Mouse (Mus musculus) liver, embryonic 16.5 days (tissue): ENCODE data around the gene Pttg1ip. TPM values are rescaled to one million over a fixed set of nuclear protein-coding genes. Genes with fewer than 3 reads are reported as not detected.

Experiments
- ATAC-seq: fragments of 200-750 bp; cut with Nextera tagmentation; 2 replicates; pipeline ENCODE4 v1.8.0; 2017; ENCODE audit warnings: low read depth, mild to moderate bottlenecking, moderate number of reproducible peaks, moderate library complexity
- H3K27ac ChIP-seq: fragments of 300-500 bp; sonication (generic); 2 replicates; pipeline ENCODE4 v1.5.1; 2014; ENCODE audit warnings: mild to moderate bottlenecking, low read length
- H3K27me3 ChIP-seq: fragments of 300-500 bp; sonication (generic); 2 replicates; pipeline ENCODE4 v1.6.1; 2014; ENCODE audit warnings: low read depth, low read length, mixed read lengths; ENCODE audit not compliant: control insufficient read depth, insufficient read depth
- H3K36me3 ChIP-seq: fragments of 300-500 bp; sonication (generic); 2 replicates; pipeline ENCODE4 v1.6.1; 2014; ENCODE audit warnings: mild to moderate bottlenecking; ENCODE audit not compliant: control insufficient read depth, insufficient read depth
- H3K4me1 ChIP-seq: fragments of 300-500 bp; sonication (generic); 2 replicates; pipeline ENCODE4 v1.6.1; 2014; ENCODE audit warnings: low read depth, low read length, mixed read lengths; ENCODE audit not compliant: control insufficient read depth
- H3K4me2 ChIP-seq: fragments of 300-500 bp; sonication (generic); 2 replicates; pipeline ENCODE4 v1.6.1; 2014; ENCODE audit warnings: low read depth, low read length, mixed read lengths
- H3K4me3 ChIP-seq: fragments of 300-500 bp; sonication (generic); 2 replicates; pipeline ENCODE4 v1.5.1; 2014; ENCODE audit warnings: low read depth, mild to moderate bottlenecking, low read length
- H3K9ac ChIP-seq: fragments of 300-500 bp; sonication (generic); 2 replicates; pipeline ENCODE4 v1.6.1; 2014; ENCODE audit warnings: low read depth, low read length
- H3K9me3 ChIP-seq: fragments of 300-500 bp; sonication (generic); replicated peaks from 2 replicates; pipeline ENCODE4 v1.6.1; 2016; ENCODE audit warnings: low read length; ENCODE audit not compliant: control insufficient read depth
- WGBS: fragments of 180-500 bp; shearing (Covaris S2); extraction: QIAGEN DNeasy Blood & Tissue Kit; methylation state at CpG from one replicate; pipeline ENCODE4 v1.1.7; 2014; ENCODE audit not compliant: insufficient replicate concordance; 5-methylcytosine and 5-hydroxymethylcytosine counted together
- polyA plus RNA-seq: library from polyadenylated mRNA; unstranded; fragments of >200 nt; fragmentation: Nextera tagmentation; extraction: Ambion mirVana; gene quantifications from 2 replicates; pipeline ENCODE4 v1.2.1, GENCODE M21; 2015

Pttg1ip gene
- polyA plus RNA-seq, 1 experiment from 2014 or later: 94.5 TPM

GRCm38 (mm10) chr10:77560090-77560489 lies 21.4 kb upstream of the Pttg1ip start:
- WGBS: 69% methylated on average over 11 of the region's 11 CpGs

GRCm38 (mm10) chr10:77560830-77561229 lies 20.7 kb upstream of the Pttg1ip start:
- no peak for ATAC-seq
- no peak overlapping the region for H3K4me3 ChIP-seq
- no peaks in the 10 kb centered on the region for H3K27me3 ChIP-seq
- no peak overlapping the region for H3K27ac ChIP-seq
- H3K36me3 ChIP-seq: no peaks in the 10 kb centered on the region
- WGBS: 71% methylated on average over 9 of the region's 9 CpGs
- H3K9me3 ChIP-seq: no peaks in the 10 kb centered on the region
- no peak overlapping the region for H3K9ac ChIP-seq
- H3K4me1 ChIP-seq: peaks cover 7% of the 10 kb centered on the region
- H3K4me2 ChIP-seq: no peak overlapping the region

More at GRCm38 (mm10) chr10:77560090-77560489, 21.4 kb upstream of the Pttg1ip start:
- H3K4me2 ChIP-seq: no peak overlapping the region
- H3K9ac ChIP-seq: no peak overlapping the region
- no peak overlapping the region for H3K27ac ChIP-seq
- no peak overlapping the region for H3K4me3 ChIP-seq
- no peaks in the 10 kb centered on the region for H3K36me3 ChIP-seq
- H3K4me1 ChIP-seq: peaks cover 7% of the 10 kb centered on the region
- ATAC-seq: no peak
- no peaks in the 10 kb centered on the region for H3K27me3 ChIP-seq
- no peaks in the 10 kb centered on the region for H3K9me3 ChIP-seq

GRCm38 (mm10) chr10:77561508-77561907 lies 20.0 kb upstream of the Pttg1ip start:
- H3K9ac ChIP-seq: no peak overlapping the region
- no peaks in the 10 kb centered on the region for H3K9me3 ChIP-seq
- H3K4me2 ChIP-seq: no peak overlapping the region
- no peaks in the 10 kb centered on the region for H3K36me3 ChIP-seq
- H3K4me1 ChIP-seq: peaks cover 7% of the 10 kb centered on the region
- no peak overlapping the region for H3K4me3 ChIP-seq
- H3K27me3 ChIP-seq: no peaks in the 10 kb centered on the region
- H3K27ac ChIP-seq: no peak overlapping the region
- ATAC-seq: 0 out of 2 replicates have a peak, but pooled peaks have one; percentile 31
- 44% methylated on average over 2 of the region's 2 CpGs for WGBS

- no peak overlapping the region for H3K9ac ChIP-seq
- H3K4me3 ChIP-seq: no peak overlapping the region
- peaks cover 7% of the 10 kb centered on the region for H3K4me1 ChIP-seq
- 43% methylated on average over 8 of the region's 8 CpGs for WGBS
- ATAC-seq: no peak
- no peaks in the 10 kb centered on the region for H3K36me3 ChIP-seq
- H3K27ac ChIP-seq: no peak overlapping the region
- H3K9me3 ChIP-seq: no peaks in the 10 kb centered on the region
- no peak overlapping the region for H3K4me2 ChIP-seq
- H3K27me3 ChIP-seq: no peaks in the 10 kb centered on the region
These were observed 16.5 kb upstream of the Pttg1ip start for GRCm38 (mm10) chr10:77565005-77565404.

GRCm38 (mm10) chr10:77566651-77567050 lies 14.9 kb upstream of the Pttg1ip start:
- Histone ChIP-seq H3K4me2 (no peak overlapping the region), H3K27me3 (no peaks in the 10 kb centered on the region), H3K4me1 (no peaks in the 10 kb centered on the region; the same call in none of the 2 replicates), H3K9me3 (no peaks in the 10 kb centered on the region), H3K4me3 (no peak overlapping the region), H3K36me3 (no peaks in the 10 kb centered on the region), H3K9ac (no peak overlapping the region), H3K27ac (no peak overlapping the region)
- 19% methylated on average over 8 of the region's 8 CpGs for WGBS
- no peak for ATAC-seq

- peaks cover 6% of the 10 kb centered on the region for H3K4me1 ChIP-seq
- no peak overlapping the region for H3K4me2 ChIP-seq
- H3K27me3 ChIP-seq: no peaks in the 10 kb centered on the region
- H3K9ac ChIP-seq: no peak overlapping the region
- H3K27ac ChIP-seq: no peak overlapping the region
- H3K9me3 ChIP-seq: no peaks in the 10 kb centered on the region
- WGBS: 44% methylated on average over 7 of the region's 7 CpGs
- H3K36me3 ChIP-seq: no peaks in the 10 kb centered on the region
- ATAC-seq: no peak
- no peak overlapping the region for H3K4me3 ChIP-seq
These were observed 12.0 kb upstream of the Pttg1ip start for GRCm38 (mm10) chr10:77569481-77569880.

- Histone ChIP-seq H3K4me2 (no peak overlapping the region), H3K9me3 (no peaks in the 10 kb centered on the region), H3K4me1 (peaks cover 6% of the 10 kb centered on the region), H3K9ac (no peak overlapping the region), H3K27me3 (no peaks in the 10 kb centered on the region), H3K36me3 (no peaks in the 10 kb centered on the region), H3K27ac (no peak overlapping the region), H3K4me3 (no peak overlapping the region)
- peak; percentile 66 for ATAC-seq
- 50% methylated on average over 6 of the region's 6 CpGs for WGBS
These were observed 11.4 kb upstream of the Pttg1ip start for GRCm38 (mm10) chr10:77569973-77570658.

- no peaks in the 10 kb centered on the region for H3K27me3 ChIP-seq
- no peak for ATAC-seq
- H3K4me3 ChIP-seq: no peak overlapping the region
- H3K9me3 ChIP-seq: no peaks in the 10 kb centered on the region
- H3K4me1 ChIP-seq: peaks cover 6% of the 10 kb centered on the region; the same call in 1 of the 2 replicates
- no peak overlapping the region for H3K9ac ChIP-seq
- no peak overlapping the region for H3K27ac ChIP-seq
- no peaks in the 10 kb centered on the region for H3K36me3 ChIP-seq
- 16% methylated on average over 3 of the region's 3 CpGs for WGBS
- no peak overlapping the region for H3K4me2 ChIP-seq
These were observed 9.3 kb upstream of the Pttg1ip start for GRCm38 (mm10) chr10:77572225-77572624.

GRCm38 (mm10) chr10:77573162-77573561 lies 8.4 kb upstream of the Pttg1ip start:
- Histone ChIP-seq H3K9ac (no peak overlapping the region), H3K4me2 (no peak overlapping the region), H3K4me3 (no peak overlapping the region), H3K36me3 (no peaks in the 10 kb centered on the region), H3K4me1 (peaks cover 6% of the 10 kb centered on the region; the same call in 1 of the 2 replicates), H3K27ac (no peak overlapping the region), H3K9me3 (no peaks in the 10 kb centered on the region), H3K27me3 (no peaks in the 10 kb centered on the region)
- WGBS: 42% methylated on average over 1 of the region's 1 CpGs
- ATAC-seq: peak; percentile 51; the same call in 1 of the 2 replicates
